Mouse (Mus musculus) testis, postnatal 14 days (tissue): ENCODE measurements around the gene Rab24.

Experiments
- DNase-seq: peaks from one replicate; pipeline ENCODE4 v3.0.0; 2021; ENCODE audit warnings: low spot score

Rab24 gene

DNA sequence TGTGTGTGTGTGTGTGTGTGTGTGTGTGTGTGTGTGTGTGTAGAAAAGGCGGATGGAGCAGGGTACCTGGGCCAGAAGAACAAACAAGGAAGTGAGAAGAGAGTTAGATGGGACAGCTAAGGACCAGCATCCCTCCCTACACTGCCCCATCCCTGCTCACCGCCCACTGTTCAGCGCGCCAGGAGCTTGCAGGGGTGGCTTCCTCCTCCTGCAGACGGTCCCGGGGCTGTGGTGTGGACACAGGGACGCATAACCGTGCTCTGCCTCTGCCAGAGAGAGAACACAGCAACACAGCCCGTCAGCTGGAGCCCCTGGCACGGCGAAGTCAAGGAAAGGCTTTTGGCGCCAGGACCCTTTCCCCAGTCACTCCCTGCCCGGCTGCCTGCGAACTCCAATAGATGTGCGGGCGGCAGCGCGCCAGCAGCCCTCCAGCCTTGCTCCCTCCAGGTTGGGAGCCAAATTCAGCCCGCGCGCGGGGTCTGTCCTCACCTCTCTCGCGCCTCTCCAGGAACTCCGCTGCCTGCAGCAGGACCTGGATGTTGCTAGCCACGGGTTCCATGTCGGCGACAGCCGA is 7.5 kb upstream of the Rab24 start:
- DNase-seq, result no peak

DNA sequence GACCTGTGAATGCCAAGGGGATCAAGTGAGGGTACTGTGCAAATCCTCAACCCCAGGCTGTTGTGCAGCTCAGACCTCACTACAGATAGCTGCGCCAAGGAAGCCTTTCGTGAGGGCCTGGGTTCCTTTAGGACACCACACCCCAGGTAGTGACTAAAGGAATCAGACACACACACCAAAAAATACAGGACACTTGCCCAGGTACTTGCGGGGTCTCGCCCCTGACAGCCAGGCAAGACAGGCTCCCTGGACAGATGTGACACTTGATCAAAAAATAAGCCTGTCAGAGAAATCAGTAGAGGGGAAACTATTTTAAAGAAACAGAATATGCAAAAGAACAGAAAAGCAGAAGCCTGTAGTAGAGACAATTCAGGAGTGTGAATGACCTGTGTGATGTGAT is 6.9 kb upstream of the Rab24 start:
- DNase-seq, result no peak

DNA sequence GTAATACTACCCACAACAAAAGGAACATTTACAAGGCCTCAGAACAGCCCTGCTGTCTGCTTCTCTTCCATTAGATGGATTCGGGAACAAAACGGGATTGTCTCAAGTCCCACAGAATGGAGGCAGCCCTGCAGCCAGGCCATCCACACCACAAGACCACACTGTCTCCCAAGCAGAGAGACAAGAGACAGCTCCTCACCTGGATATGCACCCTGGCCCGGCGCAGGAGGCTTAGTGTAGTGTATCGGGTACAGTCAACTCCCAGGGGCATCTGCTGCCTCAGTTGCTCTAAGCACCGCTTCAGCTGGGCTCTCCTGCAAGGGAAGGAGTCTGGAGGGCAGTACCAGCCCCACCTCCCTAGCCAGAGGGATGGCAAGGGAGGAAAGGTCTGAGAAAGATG is 6.4 kb upstream of the Rab24 start:
- DNase-seq, result no peak

DNA sequence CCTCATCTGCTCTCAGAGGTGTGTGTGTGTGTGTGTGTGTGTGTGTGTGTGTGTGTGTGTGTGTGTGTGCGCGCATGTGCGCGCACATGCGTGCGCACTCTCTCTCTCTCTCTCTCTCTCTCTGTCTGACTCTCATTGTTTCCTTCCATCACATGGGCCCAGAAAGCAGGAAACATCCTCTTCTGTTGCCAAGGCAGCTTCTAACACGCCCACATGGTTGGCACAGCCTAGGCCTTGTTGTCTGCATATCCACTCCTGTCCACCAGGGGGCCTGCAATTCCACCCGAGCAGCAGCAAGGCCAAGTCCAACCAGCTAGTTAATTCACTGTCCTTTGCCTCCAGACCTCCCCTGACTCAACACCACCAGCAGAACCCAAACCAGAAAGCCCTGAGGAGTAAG is 5.9 kb upstream of the Rab24 start:
- peak; percentile 74 for DNase-seq

GRCm38 (mm10) chr13:55327169-55327568 is 5.4 kb upstream of the Rab24 start:
- no peak for DNase-seq

DNA sequence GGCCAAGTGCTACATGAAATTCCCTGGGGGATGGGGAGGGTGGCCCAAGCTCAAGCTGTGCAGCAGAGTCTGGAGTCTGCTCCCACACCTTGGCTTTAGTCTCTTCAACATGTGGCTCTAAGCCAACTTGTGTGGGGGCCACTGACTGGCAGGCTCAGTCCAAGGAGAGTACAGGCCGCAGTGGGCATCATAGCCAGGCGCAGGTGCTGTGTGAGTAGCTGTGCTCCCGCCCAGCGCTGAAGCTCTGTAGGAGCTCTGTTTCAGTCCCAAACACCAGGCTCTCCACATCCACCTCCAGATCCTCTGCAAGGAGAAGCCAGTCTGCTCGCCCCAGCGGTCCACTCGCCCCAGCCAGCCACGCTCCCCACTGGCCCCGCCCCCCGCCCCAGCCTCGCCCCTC is 3.9 kb upstream of the Rab24 start:
- peak; percentile 15 for DNase-seq

DNA sequence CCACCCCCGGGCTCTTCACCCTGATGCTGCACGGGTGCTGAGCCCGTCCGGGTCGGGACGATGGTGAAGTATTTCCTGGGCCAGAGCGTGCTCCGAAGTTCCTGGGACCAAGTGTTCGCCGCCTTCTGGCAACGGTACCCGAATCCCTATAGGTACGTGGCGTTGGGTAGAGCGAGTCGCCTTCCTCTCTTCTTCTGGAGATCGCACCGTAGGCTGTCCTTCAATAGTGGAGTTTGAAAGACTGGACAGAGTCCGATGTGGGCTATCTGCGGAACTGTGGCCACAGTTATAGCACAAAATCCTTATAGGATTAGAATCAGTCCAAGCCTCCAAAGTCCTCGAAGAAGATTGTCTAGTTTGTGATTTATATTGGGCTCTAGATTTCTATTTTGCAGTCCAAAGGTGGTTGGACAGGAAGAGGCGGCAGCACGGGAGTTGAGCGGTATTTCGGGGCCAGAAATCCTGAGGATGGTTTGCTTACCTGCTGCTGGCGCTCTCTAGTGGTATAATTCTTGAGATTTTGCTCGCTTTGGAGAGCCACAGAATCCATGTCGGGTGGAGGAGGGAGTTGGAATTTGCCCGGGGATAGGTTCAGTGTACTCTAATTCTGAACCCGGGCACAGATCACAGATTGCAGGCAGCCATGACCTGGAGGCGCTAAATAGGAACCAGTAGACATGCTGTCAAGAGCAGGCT is 532 bp upstream of the Rab24 start:
- peak; percentile 16 for DNase-seq

- DNase-seq, result no peak
Observed at GRCm38 (mm10) chr13:55319931-55320533, 1.7 kb downstream of the Rab24 start, which contains the start of gene Prelid1. Gene Prelid1 (plus strand): TSS chr13:55320500.

DNA sequence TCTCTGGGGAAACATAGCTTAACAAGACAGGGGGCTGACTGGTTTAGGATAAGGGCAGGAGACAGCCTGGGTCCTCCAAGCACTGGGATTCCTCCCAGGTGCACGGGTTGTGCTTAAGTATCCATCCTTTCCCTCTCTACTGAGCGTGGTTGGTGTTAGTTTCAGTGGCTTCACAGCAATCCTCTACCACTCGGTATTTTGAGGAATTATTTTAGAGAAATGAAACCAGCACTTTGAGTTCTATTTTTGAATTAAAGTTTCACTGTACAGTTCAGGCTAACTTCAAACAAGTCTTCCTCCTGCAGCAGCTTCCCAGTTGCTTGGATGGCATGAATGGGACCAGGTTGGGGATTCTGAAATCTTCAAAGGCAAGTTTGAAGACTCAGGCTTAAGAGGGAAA is 3.4 kb downstream of the Rab24 start:
- DNase-seq, result no peak

- DNase-seq, result no peak
Observed at GRCm38 (mm10) chr13:55314891-55315412, 6.8 kb downstream of the Rab24 start.

- DNase-seq, result no peak
Observed at GRCm38 (mm10) chr13:55313051-55313450, 8.7 kb downstream of the Rab24 start.

- no peak for DNase-seq
Observed at GRCm38 (mm10) chr13:55312028-55312630, 9.6 kb downstream of the Rab24 start.

- DNase-seq, result no peak
Observed at GRCm38 (mm10) chr13:55300913-55301312, 20.8 kb downstream of the Rab24 start.

DNA sequence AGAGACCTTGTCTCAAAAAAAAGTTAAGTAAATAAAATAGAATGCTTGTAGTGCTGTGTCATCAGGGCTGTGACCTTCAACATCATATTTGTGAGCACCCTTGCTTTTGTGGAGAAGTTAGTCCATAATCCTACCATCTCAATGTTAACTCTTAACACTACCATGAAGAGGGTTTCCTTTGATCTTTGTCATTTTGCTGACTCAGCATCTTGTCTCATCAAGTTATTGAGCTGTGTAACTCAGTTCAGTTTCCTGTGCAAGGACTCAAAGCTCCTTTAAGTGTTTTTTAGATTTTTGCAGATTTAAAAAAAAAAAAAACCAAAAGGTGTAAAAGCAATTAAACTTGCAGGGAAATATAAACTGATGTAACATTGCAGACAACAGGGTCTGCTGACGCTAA is 25.0 kb downstream of the Rab24 start:
- DNase-seq, result no peak

DNA sequence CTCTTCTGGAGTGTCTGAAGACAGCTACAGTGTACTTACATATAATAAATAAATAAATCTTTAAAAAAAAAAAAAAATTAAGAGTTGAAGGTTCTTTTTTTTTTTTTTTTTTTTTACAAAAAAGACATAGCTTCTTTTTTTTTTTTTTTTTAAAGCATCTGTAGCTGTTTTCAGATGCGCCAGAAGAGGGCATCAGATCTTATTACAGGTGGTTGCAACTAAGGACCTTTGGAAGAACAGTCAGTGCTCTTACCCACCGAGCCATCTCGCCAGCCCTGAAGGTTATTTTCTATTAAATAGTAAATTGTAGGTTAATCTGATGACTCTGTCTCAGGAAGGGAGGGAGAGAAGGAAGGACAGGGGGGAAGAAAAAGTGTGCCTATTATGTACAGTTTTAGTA is 32.9 kb downstream of the Rab24 start:
- DNase-seq, result no peak

DNA sequence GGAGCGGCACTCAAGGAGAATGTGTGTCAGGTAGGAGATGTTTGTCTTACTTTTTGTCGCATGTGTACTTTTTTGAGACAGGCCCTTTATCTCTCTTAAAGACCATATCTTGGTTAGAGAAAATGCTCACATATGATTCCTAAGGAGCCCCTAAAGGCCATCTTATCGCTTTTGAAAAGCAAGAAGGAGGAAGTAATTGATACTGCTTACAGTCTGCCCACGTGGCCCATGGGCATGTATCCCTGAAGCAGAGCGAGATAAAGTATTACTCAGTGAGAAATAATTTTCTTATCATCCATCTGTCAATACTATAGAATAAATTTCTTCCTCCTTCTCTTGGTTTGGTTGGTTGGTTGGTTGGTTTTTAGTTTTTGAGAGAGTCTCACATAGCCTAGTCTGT is 44.1 kb downstream of the Rab24 start:
- DNase-seq, result no peak

- DNase-seq, result no peak
Observed at GRCm38 (mm10) chr13:55277203-55277602, 44.5 kb downstream of the Rab24 start.
